ENCODE assay signal across 8 mouse cellular contexts in the genomic region with DNA sequence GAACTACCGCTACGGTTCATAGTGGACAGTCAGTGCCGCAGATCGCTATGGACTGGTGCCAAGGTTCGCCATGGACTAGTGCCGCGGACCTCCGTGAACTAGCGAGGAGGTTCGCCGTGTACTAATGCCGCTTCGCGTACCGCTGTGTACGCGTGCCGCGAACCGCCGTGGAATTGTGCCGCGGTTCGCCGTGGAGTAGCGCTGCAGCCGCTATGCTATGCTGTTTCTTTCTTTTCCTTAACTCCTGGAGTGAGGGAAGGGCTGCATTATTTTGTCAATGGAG.
A peak's percentile ranks its signal among the peaks of the same experiment; 100 is the strongest.
DNase-seq lines count a peak whose midpoint lies in the region; ATAC-seq lines count a peak whose summit lies in the region.

No protein-coding gene starts in this region.

- no peaks in the 10 kb centered on the region for H3K36me3 ChIP-seq in heart, embryonic 13.5 days
- H3K36me3 ChIP-seq in embryonic facial prominence, embryonic 11.5 days (replicated peaks; ENCODE audit: control insufficient read depth, insufficient read depth, low read depth, low read length): no peaks in the 10 kb centered on the region
- no peaks in the 10 kb centered on the region for H3K36me3 ChIP-seq in hindbrain, embryonic 16.5 days (ENCODE audit: control insufficient read depth, insufficient read depth, low read length)

- peaks cover 21% of the 10 kb centered on the region for H3K27me3 ChIP-seq in heart, embryonic 13.5 days (replicated peaks)
- no peaks in the 10 kb centered on the region for H3K27me3 ChIP-seq in embryonic facial prominence, embryonic 11.5 days (ENCODE audit: control insufficient read depth, insufficient read depth, low read length)
- no peaks in the 10 kb centered on the region for H3K27me3 ChIP-seq in hindbrain, embryonic 16.5 days (replicated peaks; ENCODE audit: control insufficient read depth, insufficient read depth, low read length)

- H3K4me2 ChIP-seq in heart, embryonic 13.5 days: peak overlapping the region; percentile 71
- peak overlapping the region; percentile 40 for H3K4me2 ChIP-seq in embryonic facial prominence, embryonic 11.5 days (ENCODE audit: low read depth, low read length)
- peak overlapping the region; percentile 56 for H3K4me2 ChIP-seq in hindbrain, embryonic 16.5 days (ENCODE audit: low read length)

- ATAC-seq in heart, embryonic 13.5 days (ENCODE audit: extremely low read depth, insufficient number of reproducible peaks, low FRiP score, low TSS enrichment): no peak
- ATAC-seq in embryonic facial prominence, embryonic 11.5 days (replicated peaks; ENCODE audit: insufficient number of reproducible peaks, low FRiP score, low TSS enrichment, low read depth): no peak
- ATAC-seq in hindbrain, embryonic 16.5 days: no peak

- DNase-seq in heart, postnatal 25 days (ENCODE audit: low spot score): no peak
- no peak for DNase-seq in embryonic facial prominence, embryonic 11.5 days (ENCODE audit: low spot score)
- peak; percentile 29 for DNase-seq in lung, postnatal 14 days
- no peak for DNase-seq in layer of hippocampus, adult 9-11 months
- DNase-seq in thymus, adult 18-20 months: no peak
- no peak for DNase-seq in gastrocnemius, adult 18-20 months (ENCODE audit: low spot score)

- WGBS in heart, embryonic 13.5 days: 40% methylated on average over 27 of the region's 27 CpGs
- 55% methylated on average over 27 of the region's 27 CpGs for WGBS in embryonic facial prominence, embryonic 11.5 days
- 57% methylated on average over 27 of the region's 27 CpGs for WGBS in hindbrain, embryonic 16.5 days

- H3K27ac ChIP-seq in heart, embryonic 13.5 days (replicated peaks): no peak overlapping the region
- no peak overlapping the region for H3K27ac ChIP-seq in embryonic facial prominence, embryonic 11.5 days (replicated peaks; ENCODE audit: low read depth, low read length)
- H3K27ac ChIP-seq in hindbrain, embryonic 16.5 days (ENCODE audit: low read depth, low read length): no peak overlapping the region

- peaks cover 41% of the 10 kb centered on the region for H3K9me3 ChIP-seq in heart, embryonic 13.5 days
- peaks cover 5% of the 10 kb centered on the region; the same call in 1 of the 2 replicates for H3K9me3 ChIP-seq in embryonic facial prominence, embryonic 11.5 days (replicated peaks; ENCODE audit: control insufficient read depth, low read length)
- H3K9me3 ChIP-seq in hindbrain, embryonic 16.5 days (ENCODE audit: control insufficient read depth, low read length): peaks cover 32% of the 10 kb centered on the region

- H3K4me1 ChIP-seq in heart, embryonic 13.5 days: peaks cover 21% of the 10 kb centered on the region
- H3K4me1 ChIP-seq in embryonic facial prominence, embryonic 11.5 days (ENCODE audit: control insufficient read depth, insufficient read depth, low read length): no peaks in the 10 kb centered on the region; the same call in 1 of the 2 replicates
- H3K4me1 ChIP-seq in hindbrain, embryonic 16.5 days (ENCODE audit: control insufficient read depth, insufficient read depth, low read depth, low read length): no peaks in the 10 kb centered on the region

- intact Hi-C loops in heart, postnatal 25 days (cut with DNase I): no loop called here

- H3K4me3 ChIP-seq in heart, embryonic 13.5 days: peak overlapping the region; percentile 50
- H3K4me3 ChIP-seq in embryonic facial prominence, embryonic 11.5 days (ENCODE audit: low read depth, low read length): peak overlapping the region; percentile 20
- peak overlapping the region; percentile 35 for H3K4me3 ChIP-seq in hindbrain, embryonic 16.5 days (ENCODE audit: low read length)

- H3K9ac ChIP-seq in heart, embryonic 13.5 days: peak overlapping the region; percentile 69
- peak overlapping the region; percentile 28 for H3K9ac ChIP-seq in embryonic facial prominence, embryonic 11.5 days (replicated peaks; ENCODE audit: low read length)
- peak overlapping the region; percentile 17; the same call in 1 of the 2 replicates for H3K9ac ChIP-seq in hindbrain, embryonic 16.5 days (ENCODE audit: low read depth, low read length)

Comparison
In these comparisons a context has a peak if more than half of its experiments do, and no peak if none do; other contexts are left out.
1. H3K9ac ChIP-seq: peak in every context shown above with its lines; median percentile 69 in heart, embryonic 13.5 days; 28 in embryonic facial prominence, embryonic 11.5 days; 17 in hindbrain, embryonic 16.5 days.